26 mouse cellular contexts compared by ENCODE assay signal in the genomic region with DNA sequence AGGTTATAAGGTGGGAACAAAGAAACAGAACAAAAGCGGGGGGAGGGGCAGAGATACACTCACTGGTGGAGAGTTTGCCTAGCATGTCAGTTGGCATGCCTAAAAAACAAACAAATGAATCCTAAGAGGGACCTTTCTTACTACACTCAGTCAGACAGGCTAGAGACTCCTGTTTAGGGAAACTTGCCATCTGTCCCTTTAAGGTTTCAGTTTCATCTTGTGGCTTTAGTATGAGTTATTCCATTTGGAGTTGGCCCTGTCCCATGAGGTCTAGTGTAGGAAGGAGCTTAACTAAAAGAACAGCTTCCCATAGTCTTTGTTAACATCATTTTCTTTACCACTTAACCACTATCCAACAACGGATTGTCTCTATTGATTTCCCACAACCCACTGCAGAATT. TPM values are rescaled to one million over a fixed set of nuclear protein-coding genes. Genes with fewer than 3 reads are reported as not detected.
DNase-seq lines count a peak whose midpoint lies in the region; ATAC-seq lines count a peak whose summit lies in the region.
"Had no signal": no experiment of that assay in that cellular context is flagged by ENCODE, and none has a peak within 500 bp of the region (broad histone marks: within the 10 kb centered on the region; RNA-seq: fewer than 3 reads in every experiment).

No protein-coding gene starts in this region.

- H3K4me3 ChIP-seq in embryonic facial prominence, embryonic 14.5 days (ENCODE audit: low read depth, low read length): no peak overlapping the region
- no peak overlapping the region for H3K4me3 ChIP-seq in embryonic facial prominence, embryonic 10.5 days
- H3K4me3 ChIP-seq in heart, embryonic 10.5 days: no peak overlapping the region
- H3K4me3 ChIP-seq: erythroblast, embryonic 14.5 days; hindbrain, embryonic 13.5 days; kidney, embryonic 15.5 days; limb, embryonic 10.5 days; liver, embryonic 15.5 days; lung, embryonic 15.5 days; midbrain, embryonic 10.5 days; neural tube, embryonic 15.5 days had no signal

- no peak for ATAC-seq in embryonic facial prominence, embryonic 14.5 days (ENCODE audit: low read depth)
- ATAC-seq in common myeloid progenitor, adult 5-6 weeks (replicated peaks; ENCODE audit: low read depth, poor library complexity, severe bottlenecking): peak; percentile 48
- ATAC-seq: activated CD4-positive, CD25-positive, alpha-beta regulatory T cell, adult 4 months; forebrain, embryonic 14.5 days had no signal

- 78% methylated on average over 2 of the region's 2 CpGs for WGBS in embryonic facial prominence, embryonic 14.5 days
- 90% methylated on average over 2 of the region's 2 CpGs for WGBS in embryonic facial prominence, embryonic 10.5 days
- WGBS in heart, embryonic 10.5 days: 74% methylated on average over 2 of the region's 2 CpGs

- H3K9ac ChIP-seq in embryonic facial prominence, embryonic 14.5 days (ENCODE audit: low read depth, low read length): no peak overlapping the region
- H3K9ac ChIP-seq: hindbrain, embryonic 13.5 days; kidney, embryonic 15.5 days; liver, embryonic 15.5 days; lung, embryonic 15.5 days; neural tube, embryonic 15.5 days had no signal

- H3K36me3 ChIP-seq in embryonic facial prominence, embryonic 14.5 days (ENCODE audit: control insufficient read depth, insufficient read depth, low read length): no peaks in the 10 kb centered on the region
- no peaks in the 10 kb centered on the region for H3K36me3 ChIP-seq in embryonic facial prominence, embryonic 10.5 days (replicated peaks)
- H3K36me3 ChIP-seq in heart, embryonic 10.5 days: no peaks in the 10 kb centered on the region
- H3K36me3 ChIP-seq: hindbrain, embryonic 13.5 days; kidney, embryonic 15.5 days; limb, embryonic 10.5 days; liver, embryonic 15.5 days; lung, embryonic 15.5 days; midbrain, embryonic 10.5 days; neural tube, embryonic 15.5 days had no signal

- H3K27me3 ChIP-seq in embryonic facial prominence, embryonic 14.5 days (replicated peaks; ENCODE audit: control insufficient read depth, insufficient read depth, low read length): no peaks in the 10 kb centered on the region
- H3K27me3 ChIP-seq in embryonic facial prominence, embryonic 10.5 days (replicated peaks; ENCODE audit: low read depth, poor library complexity, severe bottlenecking): no peaks in the 10 kb centered on the region
- H3K27me3 ChIP-seq in heart, embryonic 10.5 days (ENCODE audit: insufficient read depth, poor library complexity, severe bottlenecking): no peaks in the 10 kb centered on the region
- H3K27me3 ChIP-seq: hindbrain, embryonic 13.5 days; kidney, embryonic 15.5 days; liver, embryonic 15.5 days; lung, embryonic 15.5 days; neural tube, embryonic 15.5 days had no signal

- H3K27ac ChIP-seq in embryonic facial prominence, embryonic 14.5 days (replicated peaks; ENCODE audit: low read depth, low read length): no peak overlapping the region
- no peak overlapping the region for H3K27ac ChIP-seq in embryonic facial prominence, embryonic 10.5 days (replicated peaks)
- no peak overlapping the region for H3K27ac ChIP-seq in heart, embryonic 10.5 days
- H3K27ac ChIP-seq: hindbrain, embryonic 13.5 days; kidney, embryonic 15.5 days; limb, embryonic 10.5 days; liver, embryonic 15.5 days; lung, embryonic 15.5 days; midbrain, embryonic 10.5 days; neural tube, embryonic 15.5 days had no signal

- no peaks in the 10 kb centered on the region for H3K9me3 ChIP-seq in embryonic facial prominence, embryonic 14.5 days (ENCODE audit: control insufficient read depth, low read length)
- no peaks in the 10 kb centered on the region for H3K9me3 ChIP-seq in embryonic facial prominence, embryonic 10.5 days
- no peaks in the 10 kb centered on the region for H3K9me3 ChIP-seq in heart, embryonic 10.5 days
- H3K9me3 ChIP-seq: hindbrain, embryonic 13.5 days; kidney, embryonic 15.5 days; limb, embryonic 10.5 days; liver, embryonic 15.5 days; lung, embryonic 15.5 days; midbrain, embryonic 10.5 days; neural tube, embryonic 15.5 days had no signal

- H3K4me1 ChIP-seq in embryonic facial prominence, embryonic 14.5 days (ENCODE audit: control insufficient read depth, insufficient read depth, low read length): no peaks in the 10 kb centered on the region
- H3K4me1 ChIP-seq in embryonic facial prominence, embryonic 10.5 days: no peaks in the 10 kb centered on the region
- no peaks in the 10 kb centered on the region for H3K4me1 ChIP-seq in heart, embryonic 10.5 days
- H3K4me1 ChIP-seq: hindbrain, embryonic 13.5 days; kidney, embryonic 15.5 days; limb, embryonic 10.5 days; lung, embryonic 15.5 days; midbrain, embryonic 10.5 days; neural tube, embryonic 15.5 days had no signal

- H3K4me2 ChIP-seq in embryonic facial prominence, embryonic 14.5 days (ENCODE audit: low read depth, low read length): no peak overlapping the region
- H3K4me2 ChIP-seq: heart, embryonic 11.5 days; hindbrain, embryonic 13.5 days; kidney, embryonic 15.5 days; liver, embryonic 15.5 days; lung, embryonic 15.5 days; neural tube, embryonic 15.5 days had no signal

- intact Hi-C loops in heart, postnatal 10 days (cut with DNase I): no loop called here

- DNase-seq in embryonic facial prominence, embryonic 14.5 days (ENCODE audit: low spot score): peak; percentile 17
- DNase-seq in embryonic facial prominence, embryonic 10.5 days (ENCODE audit: low spot score): no peak
- DNase-seq in heart, postnatal 10 days: peak; percentile 20 to 21
- DNase-seq in heart, embryonic 10.5 days (ENCODE audit: low spot score): no peak
- DNase-seq in skeletal muscle tissue, adult 2 months (ENCODE audit: low read depth, low spot score): peak; percentile 13
- no peak for DNase-seq in cerebellum, postnatal 36 days
- no peak for DNase-seq in right cerebral cortex, adult 18-20 months
- DNase-seq: adrenal gland, postnatal 10 days; cerebellum, adult 2 months; cerebellum, postnatal 25 days; gastrocnemius, postnatal 25 days; heart, postnatal 14 days; kidney, adult 11 months; liver had no signal

RNA-seq across cellular contexts. Expression of a gene that starts 32.6 kb away (rescaled TPM):
- polyA plus RNA-seq in embryonic facial prominence, embryonic 14.5 days (2014; fragmentation: Nextera tagmentation; extraction: Ambion mirVana): 4.1 and 4.4 TPM in 2 replicates
- polyA plus RNA-seq in embryonic facial prominence, embryonic 10.5 days (2016; fragmentation: Nextera tagmentation; extraction: Ambion mirVana): 2.4 and 2.7 TPM in 2 replicates
- 10 to 100 TPM in 1 of 2 experiments, 1 to 10 TPM in 1; 9.1 to 13.1 TPM for total RNA-seq in heart, postnatal 10 days (2021)
- polyA plus RNA-seq in heart, embryonic 10.5 days (2016; fragmentation: Nextera tagmentation; extraction: Ambion mirVana): 1.1 and 2.4 TPM in 2 replicates
- total RNA-seq in common myeloid progenitor, adult 5-6 weeks (2017): 19.4 and 22.7 TPM in 2 replicates
- polyA plus RNA-seq: erythroblast, embryonic 14.5 days had no signal

Comparison
In these comparisons a context has a peak if more than half of its experiments do, and no peak if none do; other contexts are left out.
1. DNase-seq: peak in embryonic facial prominence, embryonic 14.5 days (single experiment), heart, postnatal 10 days (2 of 2) and skeletal muscle tissue, adult 2 months (single experiment); none in embryonic facial prominence, embryonic 10.5 days (single experiment), heart, embryonic 10.5 days (single experiment), cerebellum, postnatal 36 days (0 of 2) and right cerebral cortex, adult 18-20 months (single experiment).